Mouse (Mus musculus) embryonic facial prominence, embryonic 14.5 days (tissue): ENCODE measurements around the gene Tanc1. TPM values are rescaled to one million over a fixed set of nuclear protein-coding genes. Genes with fewer than 3 reads are reported as not detected.
A peak's percentile ranks its signal among the peaks of the same experiment; 100 is the strongest.

Experiments used
- ATAC-seq: fragments of 200-750 bp; cut with Nextera tagmentation; 2 replicates; pipeline ENCODE4 v1.8.0; 2017; ENCODE audit warnings: low read depth, moderate number of reproducible peaks, moderate TSS enrichment
- DNase-seq: peaks from one replicate; pipeline ENCODE4 v3.0.0-alpha.2; 2015; ENCODE audit warnings: low spot score
- H3K27ac ChIP-seq: fragments of 300-500 bp; sonication (generic); replicated peaks from 2 replicates; pipeline ENCODE4 v1.5.1; 2014; ENCODE audit warnings: low read depth, mild to moderate bottlenecking, low read length, moderate library complexity
- H3K27me3 ChIP-seq: fragments of 300-500 bp; sonication (generic); replicated peaks from 2 replicates; pipeline ENCODE4 v1.6.1; 2014; ENCODE audit warnings: low read length; ENCODE audit not compliant: control insufficient read depth, insufficient read depth
- H3K36me3 ChIP-seq: fragments of 300-500 bp; sonication (generic); 2 replicates; pipeline ENCODE4 v1.6.1; 2014; ENCODE audit warnings: low read length, mixed read lengths; ENCODE audit not compliant: control insufficient read depth, insufficient read depth
- H3K4me1 ChIP-seq: fragments of 300-500 bp; sonication (generic); 2 replicates; pipeline ENCODE4 v1.6.1; 2014; ENCODE audit warnings: antibody characterized with exemption, low read length; ENCODE audit not compliant: control insufficient read depth, insufficient read depth
- H3K4me2 ChIP-seq: fragments of 300-500 bp; sonication (generic); 2 replicates; pipeline ENCODE4 v1.6.1; 2014; ENCODE audit warnings: low read depth, mild to moderate bottlenecking, low read length, moderate library complexity, mixed read lengths
- H3K4me3 ChIP-seq: fragments of 300-500 bp; sonication (generic); 2 replicates; pipeline ENCODE4 v1.5.1; 2014; ENCODE audit warnings: low read depth, mild to moderate bottlenecking, low read length
- H3K9ac ChIP-seq: fragments of 300-500 bp; sonication (generic); 2 replicates; pipeline ENCODE4 v1.6.1; 2014; ENCODE audit warnings: low read depth, mild to moderate bottlenecking, low read length, moderate library complexity, mixed read lengths
- H3K9me3 ChIP-seq: fragments of 300-500 bp; sonication (generic); 2 replicates; pipeline ENCODE4 v1.6.1; 2016; ENCODE audit warnings: low read length; ENCODE audit not compliant: control insufficient read depth
- WGBS: fragments of 180-500 bp; shearing (Covaris S2); extraction: QIAGEN DNeasy Blood & Tissue Kit; methylation state at CpG from one replicate; pipeline ENCODE4 v1.1.7; 2014; 5-methylcytosine and 5-hydroxymethylcytosine counted together
- polyA plus RNA-seq: library from polyadenylated mRNA; unstranded; fragments of >200 nt; fragmentation: Nextera tagmentation; extraction: Ambion mirVana; gene quantifications from 2 replicates; pipeline ENCODE4 v1.2.1, GENCODE M21; 2014

Gene Tanc1
- polyA plus RNA-seq, 1 experiment from 2014 or later = 24.8 TPM

GRCm38 (mm10) chr2:59675270-59675995 is 63.6 kb downstream of the Tanc1 start:
- H3K4me2 ChIP-seq = no peak overlapping the region
- H3K9ac ChIP-seq = no peak overlapping the region
- no peaks in the 10 kb centered on the region for H3K36me3 ChIP-seq
- H3K27ac ChIP-seq = no peak overlapping the region
- WGBS = 32% methylated on average over 16 of the region's 17 CpGs
- DNase-seq (no peak), ATAC-seq (no peak)
- H3K9me3 ChIP-seq = 0 out of 2 replicates have a peak, but pooled peaks cover 4% of the 10 kb centered on the region
- H3K4me1 ChIP-seq = peaks cover 43% of the 10 kb centered on the region
- H3K27me3 ChIP-seq = no peaks in the 10 kb centered on the region
- H3K4me3 ChIP-seq = no peak overlapping the region

- Histone ChIP-seq H3K36me3 (no peaks in the 10 kb centered on the region), H3K4me2 (no peak overlapping the region), H3K27ac (no peak overlapping the region), H3K4me1 (peaks cover 37% of the 10 kb centered on the region), H3K9ac (no peak overlapping the region), H3K27me3 (no peaks in the 10 kb centered on the region), H3K4me3 (no peak overlapping the region), H3K9me3 (0 out of 2 replicates have a peak, but pooled peaks cover 4% of the 10 kb centered on the region)
- no peak for DNase-seq
- 72% methylated on average over 6 of the region's 6 CpGs for WGBS
- ATAC-seq = no peak
Measured at GRCm38 (mm10) chr2:59676041-59676440, 64.2 kb downstream of the Tanc1 start.

GRCm38 (mm10) chr2:59676442-59676841 is 64.6 kb downstream of the Tanc1 start:
- H3K36me3 ChIP-seq = no peaks in the 10 kb centered on the region
- no peak for ATAC-seq

GRCm38 (mm10) chr2:59679424-59680020 is 67.7 kb downstream of the Tanc1 start:
- Histone ChIP-seq H3K27ac (peak overlapping the region; percentile 18; the same call in 1 of the 2 replicates), H3K4me3 (no peak overlapping the region), H3K4me2 (no peak overlapping the region), H3K36me3 (no peaks in the 10 kb centered on the region), H3K4me1 (peaks cover 50% of the 10 kb centered on the region), H3K27me3 (no peaks in the 10 kb centered on the region), H3K9ac (no peak overlapping the region), H3K9me3 (no peaks in the 10 kb centered on the region)
- ATAC-seq (peak; percentile 69), DNase-seq (peak; percentile 87)
- 65% methylated on average over 10 of the region's 10 CpGs for WGBS

More at GRCm38 (mm10) chr2:59676442-59676841, 64.6 kb downstream of the Tanc1 start:
- Histone ChIP-seq H3K9ac (no peak overlapping the region), H3K9me3 (0 out of 2 replicates have a peak, but pooled peaks cover 4% of the 10 kb centered on the region), H3K4me1 (peaks cover 33% of the 10 kb centered on the region), H3K27ac (no peak overlapping the region), H3K4me3 (no peak overlapping the region), H3K27me3 (no peaks in the 10 kb centered on the region), H3K4me2 (no peak overlapping the region)
- DNase-seq = no peak
- WGBS = 57% methylated on average over 6 of the region's 6 CpGs

GRCm38 (mm10) chr2:59680736-59681135 is 68.9 kb downstream of the Tanc1 start:
- H3K9me3 ChIP-seq = no peaks in the 10 kb centered on the region
- H3K4me3 ChIP-seq = no peak overlapping the region
- no peak for ATAC-seq
- no peak overlapping the region for H3K27ac ChIP-seq
- H3K4me1 ChIP-seq = peaks cover 42% of the 10 kb centered on the region
- H3K36me3 ChIP-seq = no peaks in the 10 kb centered on the region
- no peaks in the 10 kb centered on the region for H3K27me3 ChIP-seq
- H3K9ac ChIP-seq = no peak overlapping the region
- H3K4me2 ChIP-seq = no peak overlapping the region
- 61% methylated on average over 5 of the region's 5 CpGs for WGBS
- DNase-seq = no peak

- Histone ChIP-seq H3K27ac (no peak overlapping the region), H3K4me1 (peaks cover 38% of the 10 kb centered on the region), H3K4me2 (no peak overlapping the region), H3K9ac (no peak overlapping the region), H3K27me3 (no peaks in the 10 kb centered on the region), H3K4me3 (no peak overlapping the region), H3K36me3 (no peaks in the 10 kb centered on the region), H3K9me3 (no peaks in the 10 kb centered on the region)
- no peak for DNase-seq
- 80% methylated on average over 4 of the region's 4 CpGs for WGBS
- ATAC-seq = no peak
Measured at GRCm38 (mm10) chr2:59681181-59681580, 69.3 kb downstream of the Tanc1 start.

GRCm38 (mm10) chr2:59684864-59685605 is 73.2 kb downstream of the Tanc1 start:
- no peaks in the 10 kb centered on the region for H3K36me3 ChIP-seq
- H3K4me2 ChIP-seq = no peak overlapping the region
- ATAC-seq = peak; percentile 62
- no peaks in the 10 kb centered on the region for H3K27me3 ChIP-seq
- DNase-seq = peak; percentile 89
- H3K9ac ChIP-seq = no peak overlapping the region
- H3K27ac ChIP-seq = peak overlapping the region; percentile 71
- WGBS = 73% methylated on average over 16 of the region's 16 CpGs
- no peaks in the 10 kb centered on the region for H3K9me3 ChIP-seq
- H3K4me3 ChIP-seq = no peak overlapping the region
- peaks cover 26% of the 10 kb centered on the region for H3K4me1 ChIP-seq

GRCm38 (mm10) chr2:59685606-59685950 is 73.7 kb downstream of the Tanc1 start:
- 88% methylated on average over 4 of the region's 4 CpGs for WGBS
- Histone ChIP-seq H3K9ac (no peak overlapping the region), H3K36me3 (no peaks in the 10 kb centered on the region), H3K27me3 (no peaks in the 10 kb centered on the region), H3K4me1 (peaks cover 27% of the 10 kb centered on the region), H3K4me3 (no peak overlapping the region), H3K4me2 (no peak overlapping the region), H3K27ac (no peak overlapping the region; the same call in 1 of the 2 replicates), H3K9me3 (no peaks in the 10 kb centered on the region)
- no peak for DNase-seq
- ATAC-seq = no peak
